Mouse (Mus musculus) left cerebral cortex, postnatal 25 days (tissue): ENCODE results near the gene Caskin2. TPM values are rescaled to one million over a fixed set of nuclear protein-coding genes. Genes with fewer than 3 reads are reported as not detected.
A peak's percentile ranks its signal among the peaks of the same experiment; 100 is the strongest.

Source experiments
- DNase-seq, 2 experiments: peaks; one replicate each; pipeline ENCODE4 v3.0.0; 2022; ENCODE audit warnings: low spot score in 2 of 2, mixed read lengths in 1 of 2
- intact Hi-C: fragments of 180-260 bp; cut with DNase I; formaldehyde crosslinking; loops from one replicate; pipeline ENCODE4 v1.15.1; 2025
- total RNA-seq, 2 experiments: library from RNA; stranded (reverse); gene quantifications; 2 replicates each; pipeline ENCODE4 v1.2.3; 2021

The Caskin2 gene
- total RNA-seq, 2 experiments from 2014 or later: 18.8 to 20.7 TPM

GRCm38 (mm10) chr11:115833021-115833513, 19.6 kb upstream of the Caskin2 start:
- intact Hi-C loops: no loop called here
- no peak for DNase-seq

DNA sequence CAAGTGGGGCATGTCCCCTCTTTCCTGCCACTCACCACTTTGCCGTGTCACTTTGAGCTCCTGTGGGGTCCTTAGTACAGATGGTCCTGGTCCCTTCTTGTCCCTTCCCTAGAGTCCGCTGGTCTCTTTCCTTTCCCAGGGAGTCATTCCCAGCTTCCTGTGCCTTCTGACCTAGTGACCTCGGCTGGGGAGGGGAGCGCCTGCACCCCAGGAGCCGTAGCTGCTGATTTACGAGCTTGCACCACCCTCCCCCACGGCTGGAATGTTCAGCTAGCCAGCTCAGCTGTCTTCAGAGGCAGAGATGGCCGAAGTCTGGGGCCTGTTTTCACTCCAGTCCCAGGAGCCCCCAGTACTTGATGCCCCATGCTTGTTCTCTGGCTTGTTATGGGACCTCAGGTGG, 19.1 kb upstream of the Caskin2 start:
- DNase-seq: no peak

DNA sequence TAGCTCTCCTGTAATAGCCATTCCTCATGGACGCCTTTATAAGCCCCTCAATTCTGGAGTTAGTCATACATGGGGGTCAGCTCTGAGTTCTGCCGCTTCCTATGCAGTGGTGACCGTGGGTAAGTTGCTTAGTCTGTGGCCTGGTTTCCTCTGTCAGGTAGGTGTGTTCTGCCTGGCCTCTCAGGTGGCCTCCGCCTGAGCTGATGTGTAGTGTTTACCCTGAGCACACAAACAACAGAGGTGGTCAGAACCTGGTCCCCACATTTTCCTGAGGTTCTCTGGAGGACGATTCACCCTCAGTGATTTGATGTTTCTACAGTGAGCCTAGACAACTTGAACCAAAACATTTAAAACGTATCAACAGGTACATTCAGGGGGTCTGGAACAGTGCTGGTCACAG, 18.6 kb upstream of the Caskin2 start:
- intact Hi-C loops: no loop called here
- DNase-seq: no peak

More for the DNA sequence above, 19.1 kb upstream of the Caskin2 start:
- intact Hi-C loops: no loop called here

DNA sequence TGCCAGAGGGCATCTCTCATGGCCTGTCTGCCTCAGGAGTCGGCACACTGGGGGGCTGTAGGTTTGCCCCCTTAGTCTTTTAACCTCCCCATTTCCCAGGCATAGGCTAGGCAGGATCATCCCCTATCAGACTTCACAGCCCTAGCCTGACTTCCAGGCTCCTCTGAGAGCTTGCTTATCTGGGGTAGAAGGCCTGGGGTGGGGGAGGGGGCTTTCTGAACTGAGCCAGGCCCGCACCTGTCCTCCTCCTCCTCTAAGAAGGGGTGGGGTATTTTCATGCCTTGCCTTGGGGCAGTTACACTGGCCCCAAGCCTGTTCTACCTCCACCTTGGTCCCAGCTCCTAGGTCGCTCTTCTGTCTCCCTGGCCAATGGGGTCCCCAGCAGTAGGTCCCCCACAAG, 18.1 kb upstream of the Caskin2 start:
- intact Hi-C loops: no loop called here
- DNase-seq: no peak

DNA sequence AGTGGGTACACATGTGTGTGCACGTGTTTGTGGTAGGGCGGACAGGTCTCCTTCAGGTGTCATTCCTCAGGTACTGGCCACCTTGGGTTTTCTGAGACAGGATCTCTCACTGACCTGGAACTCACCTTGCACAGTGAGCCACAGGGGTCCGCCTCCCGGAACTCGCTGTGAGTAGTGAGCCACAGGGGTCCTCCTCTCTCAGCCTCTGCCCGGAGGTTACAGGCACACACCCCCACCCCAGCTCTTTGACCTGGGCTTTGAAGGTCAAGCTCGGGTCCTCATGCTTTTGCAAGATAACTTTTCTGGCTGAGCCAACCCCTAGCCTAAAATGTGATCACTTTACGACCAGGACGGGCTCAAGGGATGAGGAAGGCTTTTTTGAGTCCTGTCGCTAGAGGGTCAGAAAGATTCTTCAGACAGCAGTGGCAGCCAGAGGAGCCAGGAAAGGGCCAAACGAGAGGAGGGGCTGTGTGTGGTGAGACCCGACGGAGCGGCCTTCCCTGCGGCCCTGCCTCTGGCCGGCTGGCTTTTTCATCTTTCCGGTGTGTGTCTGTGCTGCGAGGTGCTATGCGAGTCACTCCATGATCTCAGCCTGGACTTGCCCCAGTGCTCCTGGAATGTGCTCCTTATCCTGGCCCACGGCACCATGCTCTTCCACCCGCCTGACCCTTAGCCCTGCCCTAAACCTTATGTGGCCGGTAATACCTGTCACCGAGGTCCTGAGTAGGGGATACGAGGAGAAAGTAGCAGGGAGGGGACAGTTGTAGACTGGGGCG, 17.3 kb upstream of the Caskin2 start:
- no peak for DNase-seq
- intact Hi-C loops: no loop called here

- intact Hi-C loops: no loop called here
- DNase-seq: no peak
Measured at GRCm38 (mm10) chr11:115829036-115829435, 15.6 kb upstream of the Caskin2 start.

DNA sequence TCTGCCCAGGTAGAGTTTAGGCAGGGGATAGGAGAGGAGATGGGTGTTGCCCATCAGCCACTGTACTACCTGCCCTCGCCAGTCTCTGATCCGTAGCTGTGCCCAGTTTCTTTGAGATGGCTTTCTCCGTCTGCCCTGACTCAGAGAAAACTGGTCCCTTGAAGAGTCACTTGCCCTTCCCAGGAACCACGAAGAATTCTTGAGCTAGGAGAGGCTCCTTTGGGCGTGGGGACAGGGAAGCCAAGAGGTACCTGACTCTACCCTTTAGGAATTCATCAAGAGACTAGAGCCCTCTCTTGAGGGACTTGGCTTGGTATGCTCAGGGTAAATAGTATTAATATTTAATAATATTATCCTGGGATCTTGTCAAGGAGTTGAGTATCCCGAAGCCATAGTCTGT, 14.2 kb upstream of the Caskin2 start:
- no peak for DNase-seq
- intact Hi-C loops: no loop called here

DNA sequence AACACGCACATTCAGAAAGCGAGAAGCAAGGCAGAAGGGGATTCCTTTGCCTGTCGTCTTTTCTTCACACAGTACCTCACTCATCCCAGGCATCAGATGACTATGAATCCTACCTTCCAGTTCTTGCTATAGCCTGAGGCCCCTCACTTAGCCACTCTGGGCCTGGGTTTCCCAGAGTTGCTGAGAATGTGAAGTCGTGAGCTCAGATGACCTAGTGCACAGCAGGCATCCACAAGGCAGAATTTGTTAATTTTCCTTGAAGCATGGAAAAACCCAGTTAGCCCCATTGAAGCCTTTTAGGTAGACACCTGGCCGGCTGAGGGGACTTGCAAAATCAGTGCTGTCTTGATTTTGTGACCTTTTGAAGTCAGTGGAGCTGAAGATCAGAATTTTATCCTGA, 13.0 kb upstream of the Caskin2 start:
- DNase-seq: no peak
- intact Hi-C loops: no loop called here

DNA sequence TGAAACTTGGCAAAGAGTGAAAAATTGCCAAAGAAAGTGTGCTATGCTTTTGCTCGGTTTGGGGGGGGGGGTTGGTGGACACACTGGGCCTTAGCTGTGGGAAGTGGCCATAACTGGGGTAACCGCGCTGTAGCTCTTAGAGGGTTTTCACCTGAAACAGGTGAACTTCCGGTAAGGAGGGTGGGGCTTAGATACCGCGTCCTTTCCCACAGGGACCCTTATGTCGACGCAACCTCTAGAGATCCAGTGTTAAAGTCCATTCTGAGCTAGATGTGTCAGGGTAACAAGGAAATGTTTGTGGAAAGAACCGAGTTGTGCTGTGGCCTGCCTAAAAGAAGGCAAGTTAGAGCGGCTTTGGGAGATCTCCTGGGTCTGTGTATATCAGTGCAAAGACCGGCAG, 11.4 kb upstream of the Caskin2 start:
- intact Hi-C loops: no loop called here
- no peak for DNase-seq

DNA sequence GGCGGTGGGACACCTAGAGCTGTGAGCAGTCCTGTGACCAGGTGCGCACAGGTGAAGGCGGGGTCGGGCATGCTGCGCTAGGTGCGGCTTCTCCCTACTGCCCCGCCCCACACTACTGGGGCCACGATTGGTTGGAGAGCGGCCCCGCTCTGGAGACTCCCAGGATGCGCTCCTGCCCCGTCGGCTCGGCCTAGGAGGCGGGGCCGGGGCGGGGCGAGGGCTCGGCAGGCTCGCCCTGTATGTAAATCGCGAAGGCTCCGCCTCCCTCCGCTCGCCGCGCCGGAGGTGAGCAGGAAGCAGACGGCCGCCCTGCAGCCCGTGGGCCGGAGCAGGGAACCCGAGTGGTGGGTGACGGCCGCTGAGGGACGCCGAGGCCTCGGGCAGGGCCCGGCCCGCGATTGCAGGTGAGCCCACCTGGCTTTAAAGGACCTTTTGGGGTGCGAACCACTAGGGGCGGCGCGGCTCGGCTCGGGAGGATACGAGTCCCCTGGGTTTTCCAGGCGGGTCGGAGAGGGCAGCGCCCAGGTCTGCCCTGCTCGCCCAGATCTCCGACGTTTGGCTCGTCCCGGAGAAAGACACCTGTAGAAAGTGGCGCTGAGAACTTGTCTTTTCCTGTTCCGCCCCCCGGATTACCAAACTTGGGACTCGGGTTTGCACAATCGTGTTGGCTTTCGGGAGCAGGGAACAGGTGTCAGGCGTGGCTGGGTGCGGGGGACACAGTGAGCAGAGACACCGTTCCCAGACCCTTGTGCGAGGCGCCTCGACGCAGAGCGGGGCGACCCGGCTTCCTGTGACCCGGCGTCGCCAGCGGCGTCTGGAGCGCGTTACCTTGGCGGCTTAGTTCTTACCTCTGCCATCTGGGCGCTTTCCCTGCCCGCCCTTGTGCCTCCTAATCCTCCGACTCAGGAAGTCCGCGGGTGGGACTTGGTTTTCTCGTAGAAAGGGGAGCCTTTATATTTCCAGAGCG, 10.6 kb upstream of the Caskin2 start, which contains the start of gene Llgl2:
Llgl2 (plus strand) TSS at position 276 of the 967 bp plus-strand sequence.
- peak; percentile 55 to 68 for DNase-seq
- intact Hi-C loops: no loop called here

DNA sequence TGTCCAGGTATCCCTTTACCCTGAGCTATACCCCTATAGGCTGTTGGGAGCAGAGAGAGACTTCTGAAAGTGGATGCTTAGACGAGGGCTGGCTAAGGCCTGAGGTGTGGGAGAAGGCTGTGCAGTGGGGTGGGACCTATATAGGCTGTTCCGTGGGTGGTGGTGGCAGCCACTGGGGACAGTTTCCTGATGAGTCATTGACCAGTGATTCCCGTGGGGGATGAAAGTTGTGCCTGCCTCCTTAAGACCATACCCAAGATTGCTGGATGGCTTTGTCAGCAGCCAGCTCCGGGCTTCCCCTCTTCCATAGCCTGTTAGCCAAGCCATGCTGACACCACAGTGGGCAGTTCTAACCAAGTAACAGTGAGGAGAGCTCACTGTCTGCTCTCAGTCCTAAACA, 7.6 kb upstream of the Caskin2 start:
- peak in 1 of 2 experiments; percentile 30 for DNase-seq
- intact Hi-C loops: no loop called here

DNA sequence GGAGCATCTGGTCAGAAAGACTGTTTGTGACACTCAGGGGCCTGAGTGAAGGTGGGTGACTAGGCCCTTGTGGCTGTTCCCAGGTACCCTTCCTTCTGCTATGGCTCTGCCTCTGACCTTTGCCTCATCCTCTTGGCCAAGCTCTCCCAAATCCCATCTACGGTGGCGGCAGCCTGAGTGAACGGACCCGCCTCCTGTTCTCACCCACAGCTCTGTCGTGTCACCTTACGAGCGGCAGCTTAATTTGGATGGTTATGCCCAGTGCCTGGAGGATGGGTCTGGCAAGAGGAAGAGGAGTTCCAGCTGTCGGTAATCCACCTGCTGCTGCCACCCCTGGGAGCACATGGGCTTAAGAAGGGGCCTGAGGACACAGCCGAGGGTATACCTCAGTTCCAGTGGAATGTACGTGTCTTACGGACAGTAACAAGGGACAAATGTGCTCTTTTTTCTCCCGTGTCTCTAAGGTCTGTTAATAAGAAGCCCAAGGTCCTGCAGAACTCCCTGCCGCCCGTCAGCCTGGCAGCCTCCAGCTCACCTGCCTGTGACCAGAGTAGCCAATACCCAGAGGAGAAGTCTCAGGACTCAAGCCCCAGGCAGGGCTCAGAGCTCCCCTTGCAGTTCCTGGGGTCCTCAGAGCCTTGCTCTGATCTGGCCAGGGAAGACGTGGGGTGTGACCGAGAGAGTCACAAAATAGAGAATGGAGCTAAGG, 6.6 kb upstream of the Caskin2 start:
- intact Hi-C loops: no loop called here
- DNase-seq: no peak

DNA sequence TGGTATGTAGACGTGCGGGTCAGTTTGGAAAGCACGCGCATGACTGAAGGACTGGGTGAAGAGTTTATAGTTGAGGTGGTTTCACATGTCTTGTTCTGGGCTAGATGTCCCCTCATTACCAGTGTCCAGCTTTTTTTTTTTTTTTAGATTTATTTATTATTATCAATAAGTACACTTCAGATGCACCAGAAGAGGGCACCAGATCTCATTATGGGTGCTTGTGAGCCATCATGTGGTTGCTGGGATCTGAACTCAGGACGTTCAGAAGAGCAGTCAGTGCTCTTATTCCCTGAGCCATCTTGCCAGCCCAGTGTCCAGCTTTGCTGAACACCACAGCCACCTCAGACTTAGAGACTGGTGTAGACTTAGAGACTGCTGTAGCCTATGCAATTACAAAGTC, 3.9 kb upstream of the Caskin2 start:
- intact Hi-C loops: no loop called here

DNA sequence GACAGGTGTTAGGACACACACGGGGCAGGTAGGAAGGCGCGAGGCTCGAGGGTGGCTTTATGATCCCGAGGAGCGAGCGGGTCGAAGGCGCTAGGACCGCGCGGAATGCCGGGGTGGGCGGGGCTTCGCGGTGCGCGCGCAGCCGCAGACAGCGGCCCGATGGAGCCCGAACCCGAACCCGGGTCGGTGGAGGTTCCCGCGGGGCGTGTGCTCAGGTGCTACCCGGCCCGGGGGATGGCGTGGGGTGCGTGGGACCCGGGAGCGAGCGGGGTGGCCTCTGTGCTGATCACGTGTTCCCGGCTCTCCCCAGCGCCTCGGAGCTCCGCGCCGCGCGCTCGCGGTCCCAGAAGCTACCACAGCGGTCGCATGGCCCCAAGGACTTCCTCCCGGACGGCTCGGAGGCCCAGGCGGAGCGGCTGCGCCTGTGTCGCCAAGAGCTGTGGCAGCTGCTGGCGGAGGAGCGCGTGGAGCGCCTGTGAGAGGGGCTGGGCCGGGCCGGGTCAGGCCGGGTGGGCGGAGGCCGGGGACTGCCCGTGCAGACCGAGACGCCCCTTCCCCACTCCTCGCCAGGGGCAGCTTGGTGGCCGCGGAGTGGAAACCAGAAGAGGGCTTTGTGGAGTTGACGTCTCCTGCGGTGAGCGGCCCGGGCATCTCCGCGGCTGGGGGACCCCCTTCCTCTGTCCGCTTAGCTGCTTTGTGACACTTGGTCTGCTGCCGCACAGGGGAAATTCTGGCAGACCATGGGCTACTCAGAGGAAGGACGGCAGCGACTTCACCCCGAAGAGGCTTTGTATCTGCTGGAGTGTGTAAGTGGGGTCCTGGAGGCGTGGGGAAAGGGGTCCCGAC, 1.4 kb upstream of the Caskin2 start, which contains the start of gene Tsen54:
Tsen54 (plus strand) TSS at position 120 of the 846 bp plus-strand sequence.
- DNase-seq: peak; percentile 82 to 89
- intact Hi-C loops: loop anchor here (1.0 to 5.0 kb wide), 4 partner anchors 44 to 183 kb away; no protein-coding TSS in a partner anchor

More for the DNA sequence above, 3.9 kb upstream of the Caskin2 start:
- DNase-seq: no peak

DNA sequence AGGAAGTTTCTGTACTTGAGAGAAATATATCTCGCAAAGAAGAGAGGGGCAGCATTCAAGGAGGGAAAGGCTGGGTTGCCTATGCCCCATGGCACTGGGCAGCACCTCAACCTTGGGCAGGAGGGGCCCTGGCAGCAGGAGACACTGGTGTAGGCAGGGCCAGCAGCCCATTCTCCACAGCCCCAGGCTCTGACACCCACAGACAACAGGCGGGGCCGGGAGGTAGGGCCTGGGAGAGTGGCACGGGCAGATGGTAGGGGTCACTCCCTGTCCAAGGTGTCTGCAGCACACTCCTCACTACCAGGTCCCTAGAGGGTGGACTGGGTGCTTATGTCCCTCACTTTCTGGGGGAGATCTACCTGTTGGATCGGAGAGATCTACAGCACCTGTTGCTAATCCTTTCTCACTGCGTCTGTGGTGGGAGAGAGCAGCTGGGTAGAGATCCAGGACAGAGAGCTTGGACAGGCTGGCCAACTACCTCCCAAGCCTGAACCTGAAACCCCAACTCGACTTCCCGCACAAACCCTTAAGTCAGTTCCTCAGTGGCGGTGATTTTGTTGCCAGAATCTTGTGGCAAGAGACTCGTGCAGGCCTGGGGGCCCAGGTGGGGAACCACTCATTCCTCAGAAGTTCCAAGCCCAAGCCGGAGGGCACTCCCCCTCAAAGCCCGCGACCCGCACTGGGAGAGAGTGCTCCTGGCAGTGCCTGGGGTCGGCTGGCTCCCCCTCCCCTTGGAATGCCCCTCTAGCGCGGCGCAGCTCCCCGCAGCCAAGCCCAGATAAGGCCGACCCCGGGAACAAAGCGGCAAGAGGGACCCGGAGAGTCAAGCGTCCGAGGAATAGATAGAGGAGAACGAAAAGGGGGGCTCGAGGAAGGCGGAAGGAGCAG, 662 bp downstream of the Caskin2 start:
- intact Hi-C loops: loop anchor here (1.0 to 5.0 kb wide), 3 partner anchors 46 to 180 kb away; no protein-coding TSS in a partner anchor
- no peak for DNase-seq

DNA sequence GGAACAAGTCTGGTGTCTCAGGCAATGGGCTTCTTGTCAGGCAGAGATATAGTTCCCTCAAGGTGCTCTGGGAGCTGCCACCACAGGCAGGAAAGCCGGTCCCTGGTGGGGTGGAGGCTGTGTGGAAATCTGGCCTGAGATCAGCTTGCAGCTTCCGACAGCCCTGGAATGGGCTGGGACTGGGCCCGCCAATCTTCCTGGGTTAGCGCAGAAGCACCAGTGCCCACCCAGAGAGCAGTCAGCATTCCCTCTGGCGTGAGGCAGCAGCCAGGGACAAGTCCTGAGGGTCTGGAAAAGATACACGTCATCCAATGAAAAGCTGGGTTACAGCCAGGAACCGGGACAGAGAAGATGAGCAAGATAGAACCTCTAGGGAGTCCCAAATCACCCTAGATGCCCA, 1.3 kb downstream of the Caskin2 start:
- intact Hi-C loops: loop anchor here (5.0 kb wide), 2 partner anchors 165 to 180 kb away; no protein-coding TSS in a partner anchor
- DNase-seq: no peak

- peak in 1 of 2 experiments; percentile 47 for DNase-seq
- intact Hi-C loops: loop anchor here (5.0 kb wide), 2 partner anchors 164 to 179 kb away; no protein-coding TSS in a partner anchor
Measured at GRCm38 (mm10) chr11:115811381-115812093, 1.9 kb downstream of the Caskin2 start.
